Mouse (Mus musculus) cerebellum, adult 2 months (tissue): ENCODE measurements around the gene Cdh1.
"Not testable (repeated sequence)": the region's sequence is repeated elsewhere in the genome, so short reads cannot be mapped to it uniquely, and the experiment has no call there.

Experiments
- CTCF ChIP-seq: fragments of 200-500 bp; IDR thresholded peaks from 2 replicates; pipeline ENCODE4 v1.5.1; 2011; ENCODE audit warnings: low read depth, mild to moderate bottlenecking, control low read depth, low read length, moderate library complexity, borderline replicate concordance; ENCODE audit not compliant: insufficient read depth
- POLR2A ChIP-seq: fragments of 200-500 bp; IDR thresholded peaks from 2 replicates; pipeline ENCODE4 v1.6.1; 2011; ENCODE audit warnings: low read length, control low read depth, borderline replicate concordance; ENCODE audit not compliant: insufficient read depth

DNA sequence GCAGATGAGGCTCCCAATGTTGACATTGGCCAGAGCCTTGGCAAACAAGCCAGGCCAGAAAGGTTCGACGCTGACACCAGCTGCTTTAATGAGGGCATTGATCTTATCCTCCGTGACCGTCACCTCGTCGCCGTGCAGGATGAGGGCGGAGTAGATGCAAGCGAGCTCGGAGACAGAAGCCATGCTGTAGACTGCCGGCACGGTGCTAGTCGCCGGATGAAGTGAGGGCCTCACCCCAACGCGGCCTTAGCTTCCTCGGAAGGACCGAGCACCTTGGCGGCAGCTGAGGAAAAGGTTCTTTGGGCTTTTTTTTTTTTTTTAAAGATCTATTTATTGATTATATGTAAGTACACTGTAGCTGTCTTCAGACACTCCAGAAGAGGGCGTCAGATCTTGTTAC lies 30.0 kb upstream of the Cdh1 start, which contains the start of gene Gm10073:
- not testable (repeated sequence) for TF ChIP-seq CTCF, POLR2A
